Mouse (Mus musculus): ENCODE results near the gene Fsd1l. TPM values are rescaled to one million over a fixed set of nuclear protein-coding genes. Genes with fewer than 3 reads are reported as not detected.

Gene Fsd1l
- polyA plus RNA-seq (2014; fragmentation: Nextera tagmentation; extraction: Ambion mirVana) = 27.7 and 27.9 TPM in 2 replicates

DNA sequence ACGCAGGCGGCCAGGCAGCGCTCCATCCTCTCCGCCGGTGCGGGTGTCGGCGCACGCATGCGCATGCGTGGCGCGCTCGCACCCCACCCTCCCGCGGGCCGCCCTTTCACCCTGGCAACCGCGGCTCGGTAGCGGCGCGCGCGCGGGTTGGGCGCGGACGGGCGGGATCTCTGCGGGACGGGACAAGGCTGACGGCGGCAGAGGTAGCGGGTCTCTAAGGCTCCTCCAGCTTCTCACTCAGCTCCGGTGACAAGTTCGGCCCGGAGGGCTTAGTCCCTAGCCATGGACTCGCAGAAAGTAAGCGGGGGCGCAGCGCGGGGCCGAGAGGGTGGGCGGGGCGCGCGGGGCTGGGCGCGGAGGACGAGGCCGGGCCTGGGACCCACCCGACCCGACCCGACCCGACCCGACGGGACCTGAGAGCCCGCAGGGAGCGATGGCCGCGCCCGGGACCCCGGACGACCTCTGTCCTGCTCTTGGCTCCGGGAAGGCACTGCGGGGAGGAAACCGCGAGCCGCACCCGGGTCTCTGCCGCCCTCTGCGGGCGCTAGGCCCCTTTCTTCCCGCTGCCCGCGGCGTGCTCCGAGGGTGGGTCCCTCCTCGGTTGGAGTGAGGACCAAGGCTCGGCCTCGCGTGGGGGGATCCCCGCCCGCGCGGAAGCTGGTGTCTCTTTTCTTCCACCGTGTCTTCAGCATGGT lies at the start of gene Fsd1l:
Gene Fsd1l (plus strand): TSS at position 156 of the 695 bp plus-strand sequence.
- Histone ChIP-seq H3K4me1 (replicated peaks; ENCODE audit: control insufficient read depth, insufficient read depth, low read length) (peaks cover 5% of the 10 kb centered on the region; the same call in 1 of the 2 replicates), H3K4me3 (ENCODE audit: low read depth, low read length) (peak within 1 kb of the TSS; percentile 79), H3K27me3 (ENCODE audit: control insufficient read depth, insufficient read depth, low read length) (no peaks in the 10 kb centered on the region), H3K36me3 (ENCODE audit: control insufficient read depth, insufficient read depth, low read length) (no peaks in the 10 kb centered on the region), H3K9me3 (ENCODE audit: control insufficient read depth, low read length) (no peaks in the 10 kb centered on the region), H3K4me2 (ENCODE audit: low read depth, low read length, severe bottlenecking) (peak within 1 kb of the TSS; percentile 75), H3K27ac (ENCODE audit: low read depth, low read length) (peak within 1 kb of the TSS; percentile 68), H3K9ac (ENCODE audit: low read length) (peak within 1 kb of the TSS; percentile 87)
- ATAC-seq (replicated peaks; ENCODE audit: low FRiP score) = peak; percentile 90
- DNase-seq (ENCODE audit: low spot score) = peak; percentile 92
- WGBS = under 1% methylated on average over 57 of the region's 88 CpGs

DNA sequence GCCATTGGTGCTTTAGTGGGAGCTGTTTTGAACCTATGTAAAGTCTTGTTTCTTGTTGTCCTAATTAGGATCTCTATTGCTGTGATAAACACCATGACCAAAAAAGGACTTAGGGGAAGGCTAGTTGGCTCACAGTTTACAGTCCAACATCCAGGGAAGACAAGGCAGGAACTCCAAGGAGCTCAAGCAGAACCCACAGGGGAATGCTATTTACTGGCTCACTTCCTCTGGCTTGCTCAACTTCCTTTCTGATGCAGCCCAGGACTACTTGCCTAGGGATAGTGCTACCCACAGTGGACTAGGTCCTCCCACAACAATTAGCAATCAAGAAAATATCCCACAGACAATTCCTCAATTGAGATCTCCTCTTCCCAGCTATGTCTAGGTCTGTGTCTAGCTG lies 43.6 kb upstream of the Fsd1l start:
- no peak for ATAC-seq (replicated peaks; ENCODE audit: low FRiP score)
- Histone ChIP-seq H3K9me3 (ENCODE audit: control insufficient read depth, low read length) (no peaks in the 10 kb centered on the region), H3K36me3 (ENCODE audit: control insufficient read depth, insufficient read depth, low read length) (no peaks in the 10 kb centered on the region), H3K4me3 (ENCODE audit: low read depth, low read length) (no peak overlapping the region), H3K27ac (ENCODE audit: low read depth, low read length) (no peak overlapping the region), H3K4me1 (replicated peaks; ENCODE audit: control insufficient read depth, insufficient read depth, low read length) (no peaks in the 10 kb centered on the region), H3K4me2 (ENCODE audit: low read depth, low read length, severe bottlenecking) (no peak overlapping the region), H3K27me3 (ENCODE audit: control insufficient read depth, insufficient read depth, low read length) (no peaks in the 10 kb centered on the region), H3K9ac (ENCODE audit: low read length) (no peak overlapping the region)
- no peak for DNase-seq (ENCODE audit: low spot score)

DNA sequence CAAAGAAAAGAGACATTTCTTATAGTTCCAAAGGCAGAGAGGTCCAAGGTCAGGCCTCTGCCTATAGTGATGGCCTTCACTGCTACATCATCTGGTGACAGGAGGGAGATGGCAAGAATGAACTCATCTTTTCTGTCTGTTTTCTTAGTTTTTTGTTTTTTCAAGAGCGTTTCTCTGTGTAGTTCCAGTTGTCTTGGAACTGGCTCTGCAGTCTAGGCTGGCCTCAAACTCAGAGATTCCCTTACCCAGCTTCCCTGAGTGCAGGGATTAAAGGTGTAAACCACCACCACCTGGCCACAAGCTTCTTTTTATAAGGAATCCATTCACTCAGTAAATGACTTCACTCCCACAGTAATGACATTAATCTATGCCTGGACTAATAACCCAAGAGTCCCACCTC lies 42.3 kb upstream of the Fsd1l start:
- Histone ChIP-seq H3K4me1 (replicated peaks; ENCODE audit: control insufficient read depth, insufficient read depth, low read length) (no peaks in the 10 kb centered on the region), H3K9me3 (ENCODE audit: control insufficient read depth, low read length) (no peaks in the 10 kb centered on the region), H3K36me3 (ENCODE audit: control insufficient read depth, insufficient read depth, low read length) (no peaks in the 10 kb centered on the region), H3K9ac (ENCODE audit: low read length) (no peak overlapping the region), H3K4me3 (ENCODE audit: low read depth, low read length) (no peak overlapping the region), H3K27me3 (ENCODE audit: control insufficient read depth, insufficient read depth, low read length) (no peaks in the 10 kb centered on the region), H3K4me2 (ENCODE audit: low read depth, low read length, severe bottlenecking) (no peak overlapping the region), H3K27ac (ENCODE audit: low read depth, low read length) (no peak overlapping the region)
- 85% methylated on average over 1 of the region's 1 CpGs for WGBS
- DNase-seq (ENCODE audit: low spot score) = no peak
- no peak for ATAC-seq (replicated peaks; ENCODE audit: low FRiP score)

DNA sequence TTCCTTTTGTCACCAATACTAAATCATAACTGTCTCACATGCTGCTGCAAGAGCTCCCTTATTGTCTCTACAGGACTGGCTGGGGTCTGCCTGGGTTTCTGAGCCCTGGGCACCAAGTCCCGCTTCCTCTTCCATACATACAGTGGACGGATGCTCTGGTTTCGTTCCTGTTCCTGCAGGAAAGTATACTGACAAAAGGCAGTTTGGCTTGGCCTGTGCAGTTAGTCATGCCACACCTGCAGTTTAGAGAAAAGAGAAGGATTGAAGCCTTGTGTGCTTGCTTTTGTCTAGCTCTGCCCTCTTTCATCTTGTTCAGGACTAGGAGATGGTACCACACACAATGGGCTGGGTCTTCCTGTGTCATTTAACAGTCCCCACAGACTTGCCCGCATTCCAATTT lies 41.8 kb upstream of the Fsd1l start:
- Histone ChIP-seq H3K9me3 (ENCODE audit: control insufficient read depth, low read length) (no peaks in the 10 kb centered on the region), H3K9ac (ENCODE audit: low read length) (no peak overlapping the region), H3K27me3 (ENCODE audit: control insufficient read depth, insufficient read depth, low read length) (no peaks in the 10 kb centered on the region), H3K4me3 (ENCODE audit: low read depth, low read length) (no peak overlapping the region), H3K27ac (ENCODE audit: low read depth, low read length) (no peak overlapping the region), H3K4me1 (replicated peaks; ENCODE audit: control insufficient read depth, insufficient read depth, low read length) (no peaks in the 10 kb centered on the region), H3K36me3 (ENCODE audit: control insufficient read depth, insufficient read depth, low read length) (no peaks in the 10 kb centered on the region), H3K4me2 (ENCODE audit: low read depth, low read length, severe bottlenecking) (no peak overlapping the region)
- 88% methylated on average over 4 of the region's 4 CpGs for WGBS
- ATAC-seq (replicated peaks; ENCODE audit: low FRiP score) (no peak), DNase-seq (ENCODE audit: low spot score) (no peak)

DNA sequence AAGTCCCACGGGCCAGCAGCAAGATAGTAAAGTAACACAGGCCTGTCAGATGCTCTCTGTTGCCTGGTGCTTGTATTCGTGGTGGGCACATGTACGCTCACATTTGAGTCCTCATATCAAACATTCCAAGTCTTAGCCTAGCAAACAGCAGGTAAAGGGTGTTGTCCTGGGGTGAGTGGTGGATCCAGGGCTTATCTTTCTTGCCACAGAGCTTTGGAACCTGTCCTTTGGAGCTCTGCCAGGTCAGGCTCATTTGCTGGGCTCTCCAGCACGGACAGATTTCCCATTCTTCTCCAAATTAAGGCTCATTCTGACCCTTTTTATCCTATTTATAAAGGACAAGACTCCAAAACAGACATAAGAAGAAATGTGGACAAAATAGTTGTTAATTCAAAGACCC lies 41.1 kb upstream of the Fsd1l start:
- ATAC-seq (replicated peaks; ENCODE audit: low FRiP score) = no peak
- Histone ChIP-seq H3K4me2 (ENCODE audit: low read depth, low read length, severe bottlenecking) (no peak overlapping the region), H3K4me1 (replicated peaks; ENCODE audit: control insufficient read depth, insufficient read depth, low read length) (no peaks in the 10 kb centered on the region), H3K4me3 (ENCODE audit: low read depth, low read length) (no peak overlapping the region), H3K9me3 (ENCODE audit: control insufficient read depth, low read length) (no peaks in the 10 kb centered on the region), H3K9ac (ENCODE audit: low read length) (no peak overlapping the region), H3K36me3 (ENCODE audit: control insufficient read depth, insufficient read depth, low read length) (no peaks in the 10 kb centered on the region), H3K27me3 (ENCODE audit: control insufficient read depth, insufficient read depth, low read length) (no peaks in the 10 kb centered on the region), H3K27ac (ENCODE audit: low read depth, low read length) (no peak overlapping the region)
- WGBS = 81% methylated on average over 4 of the region's 4 CpGs
- DNase-seq (ENCODE audit: low spot score) = no peak

DNA sequence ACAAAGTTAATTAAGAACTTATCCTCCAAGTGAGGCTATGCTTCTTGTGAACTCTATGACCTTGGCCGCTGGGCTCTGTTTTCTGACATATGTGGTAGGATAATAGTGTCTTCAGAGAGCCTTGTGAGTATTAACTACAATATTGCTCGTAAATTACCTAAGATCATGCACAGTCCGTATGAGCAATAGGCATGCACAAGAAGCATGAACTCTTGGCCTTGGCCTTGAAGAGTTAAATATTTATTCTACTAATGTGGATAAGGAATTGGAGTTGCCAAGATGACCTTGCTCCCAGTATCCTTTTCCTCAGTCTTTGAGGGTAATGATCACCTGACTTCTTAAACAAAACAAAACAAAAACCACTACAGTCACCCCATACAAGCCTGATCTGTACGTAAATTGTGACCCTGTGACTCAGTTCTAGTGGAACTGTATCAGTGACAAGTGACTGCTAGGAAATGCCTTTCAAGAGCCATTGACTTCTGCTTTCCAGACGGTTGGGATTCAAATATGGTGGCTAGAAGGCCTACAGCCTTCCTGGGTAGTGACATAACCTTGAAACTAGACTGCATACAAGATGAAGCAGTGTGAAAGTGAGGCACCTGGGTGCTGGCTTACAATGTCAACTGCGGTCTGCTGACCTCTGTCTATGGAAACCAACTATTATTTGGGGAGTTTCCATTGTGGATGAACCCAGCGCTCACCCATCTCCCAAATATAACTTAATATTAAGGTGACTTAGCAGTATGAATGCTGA lies 40.4 kb upstream of the Fsd1l start:
- no peak overlapping the region for H3K27ac ChIP-seq (ENCODE audit: low read depth, low read length)
- H3K36me3 ChIP-seq (ENCODE audit: control insufficient read depth, insufficient read depth, low read length) = no peaks in the 10 kb centered on the region
- H3K4me1 ChIP-seq (replicated peaks; ENCODE audit: control insufficient read depth, insufficient read depth, low read length) = no peaks in the 10 kb centered on the region
- H3K9me3 ChIP-seq (ENCODE audit: control insufficient read depth, low read length) = no peaks in the 10 kb centered on the region
- ATAC-seq (replicated peaks; ENCODE audit: low FRiP score) (no peak), DNase-seq (ENCODE audit: low spot score) (no peak)
- 90% methylated on average over 7 of the region's 7 CpGs for WGBS
- H3K9ac ChIP-seq (ENCODE audit: low read length) = no peak overlapping the region
- H3K4me2 ChIP-seq (ENCODE audit: low read depth, low read length, severe bottlenecking) = no peak overlapping the region
- H3K27me3 ChIP-seq (ENCODE audit: control insufficient read depth, insufficient read depth, low read length) = no peaks in the 10 kb centered on the region
- no peak overlapping the region for H3K4me3 ChIP-seq (ENCODE audit: low read depth, low read length)

DNA sequence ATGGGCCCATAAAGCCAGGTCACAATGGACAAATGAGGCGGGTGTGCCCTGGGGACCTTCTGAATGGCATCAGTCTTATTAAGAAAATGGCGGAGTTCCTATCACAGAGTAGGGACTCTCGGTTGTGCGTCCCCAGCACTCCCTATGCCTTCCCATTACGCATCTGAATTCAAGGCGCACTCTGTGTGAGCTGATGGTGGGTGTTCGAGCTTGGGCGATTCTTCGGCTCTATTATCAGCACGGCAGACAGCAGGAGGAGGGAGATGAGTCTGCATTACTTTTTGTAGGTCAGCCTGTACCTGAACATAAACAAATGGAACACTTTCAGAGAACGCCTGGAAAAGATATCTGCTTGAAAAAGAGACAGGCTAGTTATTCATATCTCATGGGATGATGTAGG lies 39.7 kb upstream of the Fsd1l start:
- Histone ChIP-seq H3K4me3 (ENCODE audit: low read depth, low read length) (no peak overlapping the region), H3K36me3 (ENCODE audit: control insufficient read depth, insufficient read depth, low read length) (no peaks in the 10 kb centered on the region), H3K9ac (ENCODE audit: low read length) (no peak overlapping the region), H3K27ac (ENCODE audit: low read depth, low read length) (no peak overlapping the region), H3K9me3 (ENCODE audit: control insufficient read depth, low read length) (no peaks in the 10 kb centered on the region), H3K4me2 (ENCODE audit: low read depth, low read length, severe bottlenecking) (no peak overlapping the region), H3K4me1 (replicated peaks; ENCODE audit: control insufficient read depth, insufficient read depth, low read length) (no peaks in the 10 kb centered on the region), H3K27me3 (ENCODE audit: control insufficient read depth, insufficient read depth, low read length) (no peaks in the 10 kb centered on the region)
- ATAC-seq (replicated peaks; ENCODE audit: low FRiP score) (no peak), DNase-seq (ENCODE audit: low spot score) (no peak)
- 91% methylated on average over 11 of the region's 11 CpGs for WGBS

DNA sequence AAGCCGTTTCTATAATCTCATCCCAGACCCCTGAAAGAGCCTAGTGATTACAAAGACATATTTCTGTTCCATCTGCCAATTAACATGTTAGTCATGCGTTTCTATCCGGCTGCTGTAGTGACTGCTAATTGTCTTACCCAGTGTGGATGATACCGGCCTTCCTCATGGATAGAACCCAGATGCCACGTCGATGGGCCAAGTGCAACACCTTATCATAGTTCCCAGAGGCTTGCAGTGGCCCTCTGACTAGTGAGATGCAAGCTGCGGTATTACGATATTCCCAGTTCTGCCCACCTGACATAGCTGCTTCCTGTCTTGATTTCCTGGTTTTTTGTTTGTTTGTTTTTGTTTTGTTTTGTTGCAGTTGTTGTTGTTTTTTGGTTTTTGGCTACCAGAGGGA lies 39.3 kb upstream of the Fsd1l start:
- H3K4me1 ChIP-seq (replicated peaks; ENCODE audit: control insufficient read depth, insufficient read depth, low read length) = no peaks in the 10 kb centered on the region
- no peak overlapping the region for H3K27ac ChIP-seq (ENCODE audit: low read depth, low read length)
- DNase-seq (ENCODE audit: low spot score) (no peak), ATAC-seq (replicated peaks; ENCODE audit: low FRiP score) (no peak)
- H3K27me3 ChIP-seq (ENCODE audit: control insufficient read depth, insufficient read depth, low read length) = no peaks in the 10 kb centered on the region
- H3K9me3 ChIP-seq (ENCODE audit: control insufficient read depth, low read length) = no peaks in the 10 kb centered on the region
- no peak overlapping the region for H3K4me2 ChIP-seq (ENCODE audit: low read depth, low read length, severe bottlenecking)
- no peak overlapping the region for H3K9ac ChIP-seq (ENCODE audit: low read length)
- no peaks in the 10 kb centered on the region for H3K36me3 ChIP-seq (ENCODE audit: control insufficient read depth, insufficient read depth, low read length)
- 88% methylated on average over 8 of the region's 8 CpGs for WGBS
- no peak overlapping the region for H3K4me3 ChIP-seq (ENCODE audit: low read depth, low read length)

DNA sequence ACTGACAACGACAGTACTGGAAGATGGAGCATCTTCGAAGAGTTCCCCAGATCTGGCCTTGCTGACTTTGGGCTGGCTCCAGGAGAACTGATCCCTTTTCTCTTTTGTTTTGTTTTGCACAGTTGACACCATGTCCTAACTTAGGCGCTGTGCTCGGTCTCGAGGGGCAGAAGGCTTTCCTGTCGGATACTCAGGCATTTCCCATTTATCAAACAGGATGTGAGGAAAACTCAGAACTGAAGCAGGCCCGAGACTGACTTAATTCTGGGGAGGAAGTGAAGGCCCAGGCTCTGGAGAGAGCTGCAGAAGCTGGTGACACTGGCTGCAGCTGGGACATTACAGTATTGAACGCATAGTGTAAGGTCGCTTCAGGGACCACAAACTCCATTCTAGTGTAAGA lies 38.9 kb upstream of the Fsd1l start:
- H3K27me3 ChIP-seq (ENCODE audit: control insufficient read depth, insufficient read depth, low read length) = no peaks in the 10 kb centered on the region
- no peak overlapping the region for H3K27ac ChIP-seq (ENCODE audit: low read depth, low read length)

More for the DNA sequence above, 38.9 kb upstream of the Fsd1l start:
- Histone ChIP-seq H3K9ac (ENCODE audit: low read length) (no peak overlapping the region), H3K4me3 (ENCODE audit: low read depth, low read length) (no peak overlapping the region), H3K4me2 (ENCODE audit: low read depth, low read length, severe bottlenecking) (no peak overlapping the region), H3K9me3 (ENCODE audit: control insufficient read depth, low read length) (no peaks in the 10 kb centered on the region), H3K36me3 (ENCODE audit: control insufficient read depth, insufficient read depth, low read length) (no peaks in the 10 kb centered on the region), H3K4me1 (replicated peaks; ENCODE audit: control insufficient read depth, insufficient read depth, low read length) (no peaks in the 10 kb centered on the region)
- 81% methylated on average over 9 of the region's 9 CpGs for WGBS
- no peak for DNase-seq (ENCODE audit: low spot score)
- no peak for ATAC-seq (replicated peaks; ENCODE audit: low FRiP score)

Data from forebrain, embryonic 11.5 days (tissue).